Mouse (Mus musculus): Measurements from ENCODE around the gene Vps16.

DNA sequence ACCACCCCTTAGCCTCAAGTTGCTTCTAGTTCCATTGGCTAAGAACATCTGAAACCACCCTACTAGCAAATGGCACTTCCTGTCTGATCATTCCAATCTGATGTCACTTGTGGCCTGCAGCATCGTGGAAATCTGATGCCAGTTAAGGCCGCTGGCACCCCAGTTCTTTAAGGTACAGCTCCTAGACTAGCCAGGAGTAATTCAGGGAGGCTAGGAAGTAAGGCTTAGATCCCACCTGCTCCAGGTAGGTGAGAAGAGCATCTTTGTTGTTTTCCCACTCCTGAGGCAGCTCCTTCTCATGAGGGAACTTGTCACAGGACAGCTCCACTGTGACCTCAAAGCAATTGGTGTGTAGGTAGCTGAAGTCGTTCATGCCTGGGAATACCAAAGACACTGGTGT is 31.3 kb upstream of the Vps16 start:
- no peak for TF ChIP-seq CTCF (IDR thresholded peaks at IDR 0.05; ENCODE audit: low read depth, low read length)
- TF ChIP-seq POLR2A (IDR thresholded peaks at IDR 0.05; ENCODE audit: borderline replicate concordance, low read depth, low read length): no peak
